Mouse (Mus musculus) limb, embryonic 14.5 days (tissue): ENCODE data around the gene Ankrd44. TPM values are rescaled to one million over a fixed set of nuclear protein-coding genes. Genes with fewer than 3 reads are reported as not detected.

Source experiments
- ATAC-seq: fragments of 200-750 bp; cut with Nextera tagmentation; 2 replicates; pipeline ENCODE4 v1.8.0; 2017; ENCODE audit warnings: low read depth, moderate number of reproducible peaks, moderate TSS enrichment; ENCODE audit not compliant: low FRiP score
- DNase-seq: peaks from one replicate; pipeline ENCODE4 v3.0.0-alpha.2; 2015; ENCODE audit warnings: low spot score
- H3K27ac ChIP-seq: fragments of 300-500 bp; sonication (generic); replicated peaks from 2 replicates; pipeline ENCODE4 v1.5.1; 2014; ENCODE audit warnings: low read depth, mild to moderate bottlenecking, low read length, moderate library complexity, mixed read lengths
- H3K27me3 ChIP-seq: fragments of 300-500 bp; sonication (generic); 2 replicates; pipeline ENCODE4 v1.6.1; 2014; ENCODE audit warnings: low read length, mixed read lengths; ENCODE audit not compliant: control insufficient read depth, insufficient read depth
- H3K36me3 ChIP-seq: fragments of 300-500 bp; sonication (generic); 2 replicates; pipeline ENCODE4 v1.6.1; 2014; ENCODE audit warnings: mild to moderate bottlenecking, low read length, moderate library complexity, mixed read lengths; ENCODE audit not compliant: control insufficient read depth, insufficient read depth
- H3K4me1 ChIP-seq: fragments of 300-500 bp; sonication (generic); 2 replicates; pipeline ENCODE4 v1.6.1; 2014; ENCODE audit warnings: antibody characterized with exemption, low read length, mixed read lengths; ENCODE audit not compliant: control insufficient read depth, insufficient read depth
- H3K4me2 ChIP-seq: fragments of 300-500 bp; sonication (generic); replicated peaks from 2 replicates; pipeline ENCODE4 v1.6.1; 2014; ENCODE audit warnings: low read depth, mild to moderate bottlenecking, low read length, moderate library complexity; ENCODE audit not compliant: severe bottlenecking
- H3K4me3 ChIP-seq: fragments of 300-500 bp; sonication (generic); replicated peaks from 2 replicates; pipeline ENCODE4 v1.5.1; 2014; ENCODE audit warnings: low read length
- H3K9ac ChIP-seq: fragments of 300-500 bp; sonication (generic); 2 replicates; pipeline ENCODE4 v1.6.1; 2014; ENCODE audit warnings: mild to moderate bottlenecking, low read depth, low read length, moderate library complexity; ENCODE audit not compliant: severe bottlenecking
- H3K9me3 ChIP-seq: fragments of 300-500 bp; sonication (generic); 2 replicates; pipeline ENCODE4 v1.6.1; 2016; ENCODE audit warnings: low read length; ENCODE audit not compliant: control insufficient read depth
- POLR2A ChIP-seq: fragments of 200-500 bp; IDR thresholded peaks from 2 replicates; pipeline ENCODE4 v1.8.0; 2012; ENCODE audit warnings: inconsistent platforms, mild to moderate bottlenecking, moderate library complexity, borderline replicate concordance; ENCODE audit not compliant: insufficient read depth, insufficient read length; ENCODE audit errors: extremely low read depth
- whole genome bisulfite sequencing: fragments of 180-500 bp; shearing (Covaris S2); extraction: QIAGEN DNeasy Blood & Tissue Kit; methylation state at CpG from one replicate; pipeline ENCODE4 v1.1.7; 2014; 5-methylcytosine and 5-hydroxymethylcytosine counted together
- polyA plus RNA-seq, 2 experiments: library from polyadenylated mRNA; depleted of rRNA in 1 of 2; stranded (reverse) in 1 of 2; unstranded in 1 of 2; fragments of >200 nt; fragmentation: Nextera tagmentation in 1 of 2; extraction: Ambion mirVana in 1 of 2; gene quantifications; 2 replicates each; pipeline versions ENCODE4 v1.2.1 to v1.2.3; 2012 to 2014

Gene Ankrd44
- polyA plus RNA-seq, 2 experiments = 23.5 to 38.8 TPM

DNA sequence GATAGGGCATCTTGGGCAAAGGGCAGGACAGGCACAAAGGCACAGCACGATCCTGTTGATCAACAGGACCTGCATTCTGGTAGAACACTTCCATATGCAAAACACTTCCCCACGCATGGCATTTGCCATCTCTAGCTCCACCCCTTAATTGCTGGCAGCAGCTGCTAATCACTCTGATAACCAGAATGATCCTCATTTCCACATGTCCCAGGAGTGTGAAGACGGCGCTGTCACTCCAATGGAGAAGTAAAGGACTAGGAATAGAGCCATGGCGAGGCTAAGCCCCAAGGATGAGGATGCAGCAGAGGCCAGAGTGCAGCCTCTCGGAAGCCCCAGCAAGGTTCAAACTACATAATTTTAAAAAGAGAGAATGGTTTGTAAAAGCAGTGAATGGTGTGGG, 26.9 kb downstream of the Ankrd44 start:
- H3K27ac ChIP-seq = no peak overlapping the region
- no peaks in the 10 kb centered on the region for H3K9me3 ChIP-seq
- H3K36me3 ChIP-seq = no peaks in the 10 kb centered on the region
- no peak overlapping the region for H3K9ac ChIP-seq
- WGBS = 81% methylated on average over 6 of the region's 6 CpGs
- no peak overlapping the region for H3K4me3 ChIP-seq
- H3K4me2 ChIP-seq = no peak overlapping the region
- H3K27me3 ChIP-seq = no peaks in the 10 kb centered on the region
- no peak for TF ChIP-seq POLR2A
- DNase-seq (no peak), ATAC-seq (no peak)
- peaks cover 38% of the 10 kb centered on the region for H3K4me1 ChIP-seq

- Histone ChIP-seq H3K9ac (no peak overlapping the region), H3K4me1 (peaks cover 38% of the 10 kb centered on the region)
- no peak for DNase-seq
These were observed 27.5 kb downstream of the Ankrd44 start for GRCm38 (mm10) chr1:54898656-54899084.

GRCm38 (mm10) chr1:54897726-54898125, 28.5 kb downstream of the Ankrd44 start:
- no peak overlapping the region for H3K9ac ChIP-seq
- no peaks in the 10 kb centered on the region for H3K27me3 ChIP-seq
- no peak overlapping the region for H3K4me2 ChIP-seq
- H3K4me3 ChIP-seq = no peak overlapping the region
- H3K4me1 ChIP-seq = peaks cover 38% of the 10 kb centered on the region
- WGBS = 84% methylated on average over 2 of the region's 2 CpGs
- H3K9me3 ChIP-seq = no peaks in the 10 kb centered on the region
- no peaks in the 10 kb centered on the region for H3K36me3 ChIP-seq
- H3K27ac ChIP-seq = no peak overlapping the region
- no peak for ATAC-seq
- TF ChIP-seq POLR2A = no peak
- no peak for DNase-seq

More at GRCm38 (mm10) chr1:54898656-54899084, 27.5 kb downstream of the Ankrd44 start:
- WGBS = 29% methylated on average over 5 of the region's 5 CpGs
- Histone ChIP-seq H3K4me3 (no peak overlapping the region), H3K27me3 (no peaks in the 10 kb centered on the region), H3K36me3 (no peaks in the 10 kb centered on the region), H3K9me3 (no peaks in the 10 kb centered on the region), H3K4me2 (no peak overlapping the region), H3K27ac (no peak overlapping the region)
- no peak for TF ChIP-seq POLR2A
- ATAC-seq = no peak

- H3K4me1 ChIP-seq = peaks cover 37% of the 10 kb centered on the region
- H3K4me3 ChIP-seq = no peak overlapping the region
- no peaks in the 10 kb centered on the region for H3K27me3 ChIP-seq
- WGBS = 32% methylated on average over 12 of the region's 12 CpGs
- H3K36me3 ChIP-seq = no peaks in the 10 kb centered on the region
- H3K4me2 ChIP-seq = no peak overlapping the region
- TF ChIP-seq POLR2A = no peak
- ATAC-seq = 0 out of 2 replicates have a peak, but pooled peaks have one; percentile 60
- DNase-seq = no peak
- H3K9ac ChIP-seq = no peak overlapping the region
- H3K27ac ChIP-seq = no peak overlapping the region
- no peaks in the 10 kb centered on the region for H3K9me3 ChIP-seq
These were observed 29.8 kb downstream of the Ankrd44 start for GRCm38 (mm10) chr1:54896109-54897085.

- Histone ChIP-seq H3K9me3 (no peaks in the 10 kb centered on the region), H3K27me3 (no peaks in the 10 kb centered on the region), H3K4me1 (peaks cover 17% of the 10 kb centered on the region), H3K9ac (no peak overlapping the region), H3K27ac (peak overlapping the region; percentile 58), H3K36me3 (no peaks in the 10 kb centered on the region), H3K4me3 (no peak overlapping the region), H3K4me2 (no peak overlapping the region)
- DNase-seq (peak; percentile 58), ATAC-seq (peak; percentile 47)
- WGBS = 34% methylated on average over 5 of the region's 5 CpGs
- TF ChIP-seq POLR2A = no peak
These were observed 37.7 kb downstream of the Ankrd44 start for GRCm38 (mm10) chr1:54888449-54888848.
